Comparison of ENCODE assay signal across 8 mouse cellular contexts in the genomic region with DNA sequence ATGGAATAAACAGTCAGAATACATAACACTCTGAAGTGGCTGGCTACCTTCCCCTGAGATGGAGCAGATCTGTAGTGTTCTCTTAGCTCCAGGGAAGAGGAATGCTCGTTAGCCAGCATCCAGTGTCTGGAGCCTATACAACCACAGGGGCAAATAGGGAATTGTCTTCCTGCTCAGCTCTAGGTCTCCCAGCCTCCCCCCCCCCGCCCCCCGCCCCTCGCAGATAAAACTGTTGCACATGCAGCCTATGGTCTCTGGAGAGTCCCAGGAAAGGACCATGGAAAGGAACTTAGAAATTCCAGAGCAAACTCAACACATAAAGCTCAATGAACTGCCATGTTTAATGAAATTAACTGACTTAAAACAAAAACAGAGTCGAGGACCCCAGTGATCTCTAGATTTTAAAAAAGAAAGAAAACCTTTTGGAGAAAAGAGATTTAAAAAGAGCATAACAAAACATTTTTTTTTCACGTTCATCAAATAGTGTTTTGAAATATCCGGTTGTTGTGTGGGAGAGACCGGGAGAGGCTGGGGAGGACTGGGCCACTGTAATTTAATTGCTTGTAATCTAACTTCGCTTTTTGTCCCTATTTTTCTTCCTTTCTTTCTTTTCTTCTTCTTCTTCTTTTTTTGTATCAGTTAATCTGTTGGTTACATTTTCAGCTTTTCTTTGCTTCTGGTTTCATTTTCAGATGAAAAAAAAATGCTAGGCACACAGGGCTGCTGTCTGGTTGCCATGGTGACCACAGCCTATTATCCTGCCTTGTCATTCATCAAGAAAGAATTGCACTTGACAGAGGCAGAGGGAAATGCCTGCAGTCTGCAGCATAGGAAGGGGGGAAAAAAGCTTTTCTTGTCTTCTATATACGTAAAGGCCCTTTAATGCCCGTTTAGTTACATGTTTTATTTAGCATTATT.
DNase-seq lines count a peak whose midpoint lies in the region; ATAC-seq lines count a peak whose summit lies in the region.

No protein-coding gene starts in this region.

- peak; percentile 71 to 78 for DNase-seq in cerebellum, postnatal 10 days
- no peak for DNase-seq in cerebellum, adult 9-10 months
- DNase-seq in NIH3T3 (ENCODE audit: low read depth), result peak; percentile 93
- peak; percentile 94 for DNase-seq in hindbrain, embryonic 14.5 days (ENCODE audit: low spot score)
- peak; percentile 79 for DNase-seq in limb, embryonic 10.5 days (ENCODE audit: low spot score)
- no peak for DNase-seq in thymus, postnatal 36 days

- WGBS in embryonic facial prominence, embryonic 15.5 days, result 9% methylated on average over 11 of the region's 11 CpGs
- WGBS in hindbrain, embryonic 14.5 days, result 6% methylated on average over 11 of the region's 11 CpGs
- WGBS in limb, embryonic 10.5 days, result 38% methylated on average over 11 of the region's 11 CpGs
- 9% methylated on average over 11 of the region's 11 CpGs for WGBS in neural tube, embryonic 14.5 days

- peak overlapping the region; percentile 80 for H3K27ac ChIP-seq in embryonic facial prominence, embryonic 15.5 days (replicated peaks)
- H3K27ac ChIP-seq in hindbrain, embryonic 14.5 days, result peak overlapping the region; percentile 99
- H3K27ac ChIP-seq in limb, embryonic 10.5 days, result peak overlapping the region; percentile 81
- H3K27ac ChIP-seq in neural tube, embryonic 14.5 days (ENCODE audit: low read depth, low read length), result peak overlapping the region; percentile 81

- no peaks in the 10 kb centered on the region for H3K36me3 ChIP-seq in embryonic facial prominence, embryonic 15.5 days
- no peaks in the 10 kb centered on the region for H3K36me3 ChIP-seq in hindbrain, embryonic 14.5 days (replicated peaks; ENCODE audit: control insufficient read depth, insufficient read depth)
- H3K36me3 ChIP-seq in limb, embryonic 10.5 days, result no peaks in the 10 kb centered on the region
- H3K36me3 ChIP-seq in neural tube, embryonic 14.5 days (ENCODE audit: control insufficient read depth, insufficient read depth, low read length), result 0 out of 2 replicates have a peak, but pooled peaks cover 4% of the 10 kb centered on the region

- peak overlapping the region; percentile 38 for H3K4me2 ChIP-seq in embryonic facial prominence, embryonic 15.5 days (replicated peaks)
- peak overlapping the region; percentile 52 for H3K4me2 ChIP-seq in hindbrain, embryonic 14.5 days (replicated peaks)
- peak overlapping the region; percentile 30 for H3K4me2 ChIP-seq in neural tube, embryonic 14.5 days (ENCODE audit: low read depth, low read length)

- no peaks in the 10 kb centered on the region for H3K9me3 ChIP-seq in embryonic facial prominence, embryonic 15.5 days (replicated peaks)
- H3K9me3 ChIP-seq in hindbrain, embryonic 14.5 days (ENCODE audit: control insufficient read depth, low read length), result no peaks in the 10 kb centered on the region
- H3K9me3 ChIP-seq in limb, embryonic 10.5 days (replicated peaks), result no peaks in the 10 kb centered on the region
- no peaks in the 10 kb centered on the region for H3K9me3 ChIP-seq in neural tube, embryonic 14.5 days (ENCODE audit: control insufficient read depth, low read length)

- H3K4me3 ChIP-seq in embryonic facial prominence, embryonic 15.5 days (replicated peaks), result peak overlapping the region; percentile 22
- peak overlapping the region; percentile 8; the same call in 1 of the 2 replicates for H3K4me3 ChIP-seq in hindbrain, embryonic 14.5 days (replicated peaks; ENCODE audit: low read length)
- H3K4me3 ChIP-seq in limb, embryonic 10.5 days, result peak overlapping the region; percentile 16; the same call in 1 of the 2 replicates
- no peak overlapping the region; the same call in 1 of the 2 replicates for H3K4me3 ChIP-seq in neural tube, embryonic 14.5 days (ENCODE audit: low read depth, low read length)

- H3K4me1 ChIP-seq in embryonic facial prominence, embryonic 15.5 days, result peaks cover 41% of the 10 kb centered on the region
- peaks cover 54% of the 10 kb centered on the region for H3K4me1 ChIP-seq in hindbrain, embryonic 14.5 days (replicated peaks; ENCODE audit: control insufficient read depth, insufficient read depth, low read length)
- H3K4me1 ChIP-seq in limb, embryonic 10.5 days, result peaks cover 53% of the 10 kb centered on the region
- peaks cover 34% of the 10 kb centered on the region for H3K4me1 ChIP-seq in neural tube, embryonic 14.5 days (ENCODE audit: control insufficient read depth, insufficient read depth, low read length)

- H3K27me3 ChIP-seq in embryonic facial prominence, embryonic 15.5 days, result no peaks in the 10 kb centered on the region
- no peaks in the 10 kb centered on the region for H3K27me3 ChIP-seq in hindbrain, embryonic 14.5 days (ENCODE audit: control insufficient read depth, insufficient read depth, low read length)
- H3K27me3 ChIP-seq in limb, embryonic 10.5 days (ENCODE audit: low read depth, poor library complexity, severe bottlenecking), result no peaks in the 10 kb centered on the region
- H3K27me3 ChIP-seq in neural tube, embryonic 14.5 days (ENCODE audit: control insufficient read depth, insufficient read depth, low read length), result no peaks in the 10 kb centered on the region

- H3K9ac ChIP-seq in embryonic facial prominence, embryonic 15.5 days, result no peak overlapping the region
- H3K9ac ChIP-seq in hindbrain, embryonic 14.5 days, result peak overlapping the region; percentile 60
- H3K9ac ChIP-seq in neural tube, embryonic 14.5 days (replicated peaks; ENCODE audit: low read depth, low read length), result peak overlapping the region; percentile 12; the same call in 1 of the 2 replicates

- no peak for ATAC-seq in embryonic facial prominence, embryonic 15.5 days (ENCODE audit: insufficient number of reproducible peaks, low FRiP score, low TSS enrichment, low read depth)
- peak; percentile 90 for ATAC-seq in hindbrain, embryonic 14.5 days (ENCODE audit: low FRiP score)
- peak; percentile 93 for ATAC-seq in neural tube, embryonic 14.5 days (ENCODE audit: low read depth)

Comparison
In these comparisons a context has a peak if more than half of its experiments do, and no peak if none do; other contexts are left out.
1. DNase-seq: peak in cerebellum, postnatal 10 days (2 of 2), NIH3T3 (single experiment), hindbrain, embryonic 14.5 days (single experiment) and limb, embryonic 10.5 days (single experiment); none in cerebellum, adult 9-10 months (single experiment) and thymus, postnatal 36 days (0 of 2).
2. Peak in every context shown above with its lines, with median percentiles within 50 percentile points of each other: H3K27ac ChIP-seq and H3K4me2 ChIP-seq.